Mouse (Mus musculus): ENCODE results near the gene Tctn3.

Tctn3 gene

DNA sequence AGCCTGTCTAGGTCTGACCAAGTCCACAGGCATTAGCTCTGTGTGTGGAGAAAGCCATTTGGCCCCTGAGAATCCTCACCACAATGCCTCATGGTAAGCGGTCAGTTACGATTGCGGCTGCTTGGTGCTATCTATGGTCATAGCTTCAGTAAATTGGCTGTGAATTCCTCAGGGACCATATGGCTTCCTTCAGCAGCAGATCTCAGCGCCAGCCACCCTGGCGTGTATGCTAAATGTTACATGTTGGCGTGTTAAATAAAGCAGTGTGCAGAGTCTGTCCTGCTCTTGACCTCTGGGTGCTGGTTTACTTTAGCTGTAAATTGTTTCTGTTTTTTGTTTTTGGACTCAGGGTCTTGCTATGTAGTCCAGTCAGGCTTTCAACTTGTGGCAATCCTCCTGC lies 58.2 kb downstream of the Tctn3 start:
- no peak for DNase-seq

DNA sequence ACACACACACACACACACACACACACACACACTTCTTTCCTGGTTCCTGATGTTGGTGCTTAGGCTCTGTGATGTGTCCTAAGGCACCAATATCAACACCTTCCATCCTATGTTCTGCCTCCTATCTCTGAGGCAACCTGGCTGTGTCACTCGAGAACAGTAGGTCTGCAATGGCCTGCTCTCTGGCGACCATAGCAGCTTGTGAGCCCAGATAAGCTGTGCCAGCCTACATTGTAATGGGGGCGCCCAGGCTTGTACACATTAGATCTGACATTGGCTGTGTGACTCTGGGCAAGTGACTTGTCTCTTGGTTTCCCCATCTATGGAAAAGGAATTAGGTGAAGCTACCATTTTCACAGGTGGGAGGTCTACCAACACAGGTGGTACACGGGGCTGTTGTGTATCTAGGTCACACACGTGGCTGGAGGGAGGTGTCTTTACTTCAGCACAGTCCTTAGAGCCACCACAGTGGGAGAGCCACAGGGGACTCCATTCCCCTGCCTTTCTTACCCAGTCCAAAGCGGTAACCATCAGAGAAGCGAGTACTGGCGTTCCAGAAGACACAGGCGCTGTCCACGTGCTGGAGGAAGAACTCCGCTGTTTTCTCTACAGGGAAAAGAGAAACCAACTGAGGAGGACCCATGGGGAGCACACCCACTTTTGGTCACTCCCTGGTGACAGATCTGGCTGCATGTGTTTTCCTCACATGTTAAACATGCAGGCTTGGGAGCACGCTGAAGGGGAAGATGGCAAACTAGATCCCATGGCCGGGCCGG lies 58.8 kb downstream of the Tctn3 start:
- no peak for DNase-seq

GRCm38 (mm10) chr19:40549516-40550135 lies 62.4 kb downstream of the Tctn3 start:
- DNase-seq = no peak

DNA sequence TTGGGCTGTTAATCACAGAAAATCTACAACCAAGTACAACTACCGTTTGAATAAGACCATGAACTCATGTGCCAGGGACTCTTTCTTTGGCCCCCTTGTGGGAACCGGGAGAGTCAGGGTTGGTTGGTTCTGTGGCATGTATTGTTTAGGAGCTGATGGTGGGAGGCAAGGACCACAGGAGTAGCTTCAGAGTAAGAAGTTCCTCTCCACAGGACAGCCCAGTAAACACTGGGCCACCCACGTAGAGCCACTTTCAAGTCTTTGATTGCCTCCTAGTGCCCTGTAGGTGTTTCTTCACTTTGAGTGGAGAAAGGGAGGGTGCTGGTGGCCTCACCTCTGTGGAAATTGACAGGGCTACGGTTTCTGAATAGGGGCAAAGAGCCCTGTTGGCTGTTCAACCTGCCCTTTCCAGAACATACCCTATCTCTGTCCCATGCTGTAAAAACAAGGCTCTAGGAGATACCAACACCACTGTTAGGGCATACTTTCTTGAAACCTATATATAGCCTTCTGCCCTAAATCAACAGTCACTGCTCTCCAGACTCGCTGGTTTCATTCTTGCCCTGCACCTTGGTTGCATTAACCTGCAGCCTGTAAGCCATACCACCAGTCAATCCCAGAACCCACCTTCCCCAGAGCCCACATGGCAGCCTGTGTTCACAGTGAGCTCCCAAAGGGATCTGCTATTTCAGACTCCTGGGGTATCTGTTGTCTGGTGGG lies 63.1 kb downstream of the Tctn3 start:
- DNase-seq = no peak

- no peak for DNase-seq
Observed at GRCm38 (mm10) chr19:40548386-40548785, 63.6 kb downstream of the Tctn3 start.

Measured in right cerebral cortex, postnatal 4 days (tissue).